Mouse (Mus musculus) adrenal gland, adult 8-10 months (tissue): ENCODE data around the gene Gm14862. TPM values are rescaled to one million over a fixed set of nuclear protein-coding genes. Genes with fewer than 3 reads are reported as not detected.
"Not testable (repeated sequence)": the region's sequence is repeated elsewhere in the genome, so short reads cannot be mapped to it uniquely, and the experiment has no call there.

Source experiments
- DNase-seq: peaks from one replicate; pipeline ENCODE4 v3.0.0; 2022
- total RNA-seq, 4 experiments: library from RNA; stranded (reverse); gene quantifications; 2 replicates each; pipeline ENCODE4 v1.2.4; 2022

Gene Gm14862
- total RNA-seq: not detected

GRCm38 (mm10) chrX:9256766-9257165, at the start of gene Gm14862:
Gm14862 (minus strand) TSS chrX:9256899.
- no peak for DNase-seq

- no peak for DNase-seq
Observed at GRCm38 (mm10) chrX:9303455-9303854, 46.8 kb upstream of the Gm14862 start.

- DNase-seq: no peak
Observed at GRCm38 (mm10) chrX:9302791-9303190, 46.1 kb upstream of the Gm14862 start.

- DNase-seq: no peak
Observed at GRCm38 (mm10) chrX:9298413-9298864, 41.7 kb upstream of the Gm14862 start.

GRCm38 (mm10) chrX:9293140-9293829, 36.6 kb upstream of the Gm14862 start:
- DNase-seq: not testable (repeated sequence)

- DNase-seq: not testable (repeated sequence)
Observed at GRCm38 (mm10) chrX:9283464-9283863, 26.8 kb upstream of the Gm14862 start, which contains the start of gene H2al1m. H2al1m (plus strand) TSS chrX:9283764.

- DNase-seq: no peak
Observed at GRCm38 (mm10) chrX:9274321-9274720, 17.6 kb upstream of the Gm14862 start.

GRCm38 (mm10) chrX:9273377-9274002, 16.8 kb upstream of the Gm14862 start:
- DNase-seq: no peak

GRCm38 (mm10) chrX:9272460-9273361, 16.0 kb upstream of the Gm14862 start, which contains the start of gene Xk:
Xk (plus strand) TSS chrX:9272756.
- peak; percentile 18 for DNase-seq

- no peak for DNase-seq
Observed at GRCm38 (mm10) chrX:9271947-9272459, 15.3 kb upstream of the Gm14862 start.

GRCm38 (mm10) chrX:9271112-9271511, 14.4 kb upstream of the Gm14862 start:
- DNase-seq: no peak

GRCm38 (mm10) chrX:9259267-9259666, 2.6 kb upstream of the Gm14862 start:
- DNase-seq: no peak

- DNase-seq: no peak
Observed at GRCm38 (mm10) chrX:9257831-9258230, 1.1 kb upstream of the Gm14862 start.

- no peak for DNase-seq
Observed at GRCm38 (mm10) chrX:9254901-9255300, 1.8 kb downstream of the Gm14862 start.

GRCm38 (mm10) chrX:9253990-9254389, 2.7 kb downstream of the Gm14862 start:
- no peak for DNase-seq

- no peak for DNase-seq
Observed at GRCm38 (mm10) chrX:9248911-9249310, 7.8 kb downstream of the Gm14862 start.

- no peak for DNase-seq
Observed at GRCm38 (mm10) chrX:9244603-9245336, 11.9 kb downstream of the Gm14862 start.

- DNase-seq: no peak
Observed at GRCm38 (mm10) chrX:9243381-9243864, 13.3 kb downstream of the Gm14862 start.

- DNase-seq: no peak
Observed at GRCm38 (mm10) chrX:9240737-9241591, 15.7 kb downstream of the Gm14862 start.

- DNase-seq: no peak
Observed at GRCm38 (mm10) chrX:9227105-9227504, 29.6 kb downstream of the Gm14862 start.
